Mouse (Mus musculus) mouse trophoblast stem cell (cell line): ENCODE measurements around the gene Icos.

Experiments
- in situ Hi-C, 2 experiments: fragments of 300-500 bp; cut with MseI, MboI; formaldehyde crosslinking; loops; 2 replicates in 1 of 2; 3 replicates in 1 of 2; pipeline ENCODE4 v1.15.1; 2025

The Icos gene

GRCm38 (mm10) chr1:60977641-60978040 lies at the start of gene Icos:
Gene Icos (plus strand): TSS chr1:60977927.
- in situ Hi-C loops, result no loop called here

GRCm38 (mm10) chr1:60929036-60929435 lies 48.7 kb upstream of the Icos start:
- in situ Hi-C loops, result no loop called here

- in situ Hi-C loops, result no loop called here
Observed at GRCm38 (mm10) chr1:60930397-60930796, 47.3 kb upstream of the Icos start.

- in situ Hi-C loops, result no loop called here
Observed at GRCm38 (mm10) chr1:60935968-60936581, 41.7 kb upstream of the Icos start.

GRCm38 (mm10) chr1:60936963-60937711 lies 40.6 kb upstream of the Icos start:
- in situ Hi-C loops, result no loop called here

- in situ Hi-C loops, result no loop called here
Observed at GRCm38 (mm10) chr1:60938256-60938655, 39.5 kb upstream of the Icos start.

GRCm38 (mm10) chr1:60938974-60939373 lies 38.8 kb upstream of the Icos start:
- in situ Hi-C loops, result no loop called here

GRCm38 (mm10) chr1:60940023-60940422 lies 37.7 kb upstream of the Icos start:
- in situ Hi-C loops, result no loop called here

GRCm38 (mm10) chr1:60940620-60941019 lies 37.1 kb upstream of the Icos start:
- in situ Hi-C loops, result no loop called here

- in situ Hi-C loops, result no loop called here
Observed at GRCm38 (mm10) chr1:60941056-60942048, 36.4 kb upstream of the Icos start.

- in situ Hi-C loops, result no loop called here
Observed at GRCm38 (mm10) chr1:60942921-60943320, 34.8 kb upstream of the Icos start.

GRCm38 (mm10) chr1:60945633-60946401 lies 31.9 kb upstream of the Icos start:
- in situ Hi-C loops, result no loop called here

- in situ Hi-C loops, result no loop called here
Observed at GRCm38 (mm10) chr1:60948112-60948511, 29.6 kb upstream of the Icos start.

GRCm38 (mm10) chr1:60952958-60953357 lies 24.8 kb upstream of the Icos start:
- in situ Hi-C loops, result no loop called here

GRCm38 (mm10) chr1:60953686-60954085 lies 24.0 kb upstream of the Icos start:
- in situ Hi-C loops, result no loop called here

- in situ Hi-C loops, result no loop called here
Observed at GRCm38 (mm10) chr1:60954759-60955158, 23.0 kb upstream of the Icos start.

- in situ Hi-C loops, result no loop called here
Observed at GRCm38 (mm10) chr1:60955186-60955585, 22.5 kb upstream of the Icos start.

- in situ Hi-C loops, result no loop called here
Observed at GRCm38 (mm10) chr1:60956196-60956595, 21.5 kb upstream of the Icos start.

- in situ Hi-C loops, result no loop called here
Observed at GRCm38 (mm10) chr1:60958287-60958686, 19.4 kb upstream of the Icos start.

- in situ Hi-C loops, result no loop called here
Observed at GRCm38 (mm10) chr1:60959246-60959645, 18.5 kb upstream of the Icos start.

- in situ Hi-C loops, result no loop called here
Observed at GRCm38 (mm10) chr1:60960451-60960850, 17.3 kb upstream of the Icos start.
